Mouse (Mus musculus) adrenal gland, adult 2 months (tissue): Measurements from ENCODE around the gene Olfr521. TPM values are rescaled to one million over a fixed set of nuclear protein-coding genes. Genes with fewer than 3 reads are reported as not detected.
"Not testable (repeated sequence)": the region's sequence is repeated elsewhere in the genome, so short reads cannot be mapped to it uniquely, and the experiment has no call there.

Experiments
- DNase-seq: peaks from one replicate; pipeline ENCODE4 v3.0.0; 2021
- long read RNA-seq: library from polyadenylated mRNA; stranded (forward); transcript quantifications from one replicate; pipeline ENCODE4 v2.0.0, GENCODE M21; 2021
- polyA plus RNA-seq: library from polyadenylated mRNA; depleted of rRNA; stranded (reverse); fragments of >200 nt; gene quantifications from 2 replicates; pipeline ENCODE4 v1.2.3, GENCODE M21; 2012; rRNA removed
- total RNA-seq, 2 experiments: library from RNA; stranded (reverse); gene quantifications; 2 replicates each; pipeline ENCODE4 v1.2.3; 2021

Olfr521 gene
- total RNA-seq (not detected), polyA plus RNA-seq (not detected in 2 replicates)
- long read RNA-seq: 0 reads

DNA sequence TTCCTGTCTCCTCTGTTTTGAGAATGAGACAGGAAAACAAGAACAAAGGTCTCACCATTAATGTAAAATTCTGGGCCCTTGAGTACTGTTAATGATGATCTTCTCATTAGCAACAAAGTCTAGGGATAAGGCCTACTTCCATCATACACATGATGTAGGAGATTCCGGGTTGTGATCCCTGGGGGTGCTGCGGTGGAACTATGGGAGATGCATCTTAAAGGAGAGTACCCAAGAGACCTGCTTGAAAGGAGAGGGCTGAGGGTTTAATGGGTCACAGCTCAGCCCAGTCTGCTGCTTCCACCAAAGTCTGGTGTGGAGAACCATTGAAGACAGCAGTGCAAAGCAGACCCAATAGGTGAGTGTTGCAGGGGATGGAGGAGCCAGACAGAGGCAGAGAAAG is at the start of gene Olfr521:
TSS of gene Olfr521 (plus strand) at position 301 of the 400 bp plus-strand sequence.
- DNase-seq: no peak

DNA sequence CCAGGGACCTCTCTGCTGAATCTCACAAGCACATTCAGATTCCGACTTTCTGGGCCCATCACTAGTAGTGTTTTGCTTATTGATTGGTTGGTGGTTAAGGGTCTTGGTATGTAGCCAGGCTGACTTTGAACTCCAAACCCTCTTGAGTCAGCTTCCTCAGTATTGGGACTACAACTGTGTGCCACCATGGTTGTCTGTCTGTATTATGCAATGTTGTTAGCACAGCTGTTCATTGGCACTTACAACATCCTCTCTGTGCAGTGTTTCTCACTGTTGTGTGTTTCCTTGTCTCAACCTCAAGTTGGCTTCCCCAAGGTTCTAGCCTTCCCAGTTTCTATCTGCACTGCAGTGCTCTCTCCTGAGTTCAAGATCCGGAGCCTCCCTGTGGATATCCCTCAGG is 46.8 kb upstream of the Olfr521 start:
- DNase-seq: no peak

DNA sequence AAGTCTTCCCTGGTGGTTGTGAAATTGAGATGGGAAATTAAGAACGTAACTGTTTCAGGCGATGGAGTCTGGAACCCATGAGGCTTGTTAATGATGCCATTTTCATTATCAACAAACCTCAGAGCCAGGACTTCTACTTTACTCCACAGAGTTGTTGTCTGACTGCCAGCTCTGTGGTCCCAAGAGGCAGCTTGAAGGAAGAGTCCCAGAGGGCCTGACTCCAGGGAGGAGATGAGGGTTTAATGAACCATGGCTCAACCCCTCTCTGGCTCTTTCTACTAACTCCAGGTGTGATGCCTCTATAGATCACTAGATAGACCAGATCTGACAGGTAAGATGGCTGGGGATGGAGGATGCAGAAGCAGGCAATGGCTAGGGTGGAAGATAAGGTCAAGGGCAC is 33.3 kb upstream of the Olfr521 start, which contains the start of gene Olfr520:
TSS of gene Olfr520 (plus strand) at position 301 of the 400 bp plus-strand sequence.
- no peak for DNase-seq

DNA sequence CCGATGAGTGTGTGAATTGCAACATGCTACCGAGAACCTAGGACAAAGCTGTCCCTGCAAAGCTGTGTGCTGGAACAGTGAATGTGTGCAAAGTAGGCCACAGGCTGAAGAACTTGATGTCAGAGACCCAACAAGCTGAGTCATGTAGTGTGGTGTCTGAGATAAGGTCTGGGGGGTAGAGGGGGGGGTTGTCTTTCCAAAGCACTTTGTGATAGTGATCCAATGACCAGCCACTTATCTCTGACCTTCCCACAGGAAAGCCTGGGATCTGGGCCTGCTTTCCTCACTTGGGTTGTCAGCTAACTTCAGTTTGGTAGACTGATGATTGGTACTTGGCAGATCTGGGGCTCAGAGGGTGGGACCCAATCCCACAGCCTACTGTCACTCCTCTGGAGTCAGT is 28.7 kb upstream of the Olfr521 start:
- no peak for DNase-seq

DNA sequence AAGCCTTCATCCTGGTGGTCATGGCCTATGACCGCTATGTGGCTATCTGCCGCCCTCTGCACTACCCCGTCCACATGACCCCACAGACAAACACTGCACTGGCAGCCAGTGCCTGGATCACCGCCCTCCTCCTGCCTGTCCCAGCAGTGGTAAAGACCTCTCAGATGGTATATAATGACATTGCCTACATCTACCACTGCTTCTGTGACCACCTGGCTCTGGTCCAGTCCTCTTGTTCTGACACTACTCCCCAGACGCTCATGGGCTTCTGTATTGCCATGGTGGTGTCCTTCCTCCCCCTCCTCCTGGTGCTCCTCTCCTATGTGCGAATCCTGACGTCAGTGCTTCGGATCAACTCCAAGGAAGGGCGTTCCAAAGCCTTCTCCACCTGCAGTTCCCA is 27.8 kb upstream of the Olfr521 start:
- DNase-seq: not testable (repeated sequence)

DNA sequence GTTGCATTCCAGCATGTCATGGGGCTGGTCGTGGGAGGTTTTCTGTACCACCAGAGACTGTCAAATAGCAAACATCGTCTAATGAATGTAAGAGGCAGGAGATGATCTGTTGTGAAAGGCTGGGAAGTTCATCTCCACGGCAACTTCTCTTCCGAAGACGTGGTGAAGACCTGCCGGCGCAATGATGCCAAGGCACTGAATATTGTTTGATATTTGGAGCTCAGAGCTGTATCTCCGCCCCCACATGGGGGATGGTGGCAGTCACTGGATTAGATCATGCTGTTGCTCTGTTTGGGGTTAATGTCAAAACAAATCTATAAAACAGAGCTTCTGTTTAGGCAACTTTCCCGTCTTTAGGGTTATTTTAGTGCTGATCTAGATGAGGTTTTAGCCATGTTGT is 24.0 kb upstream of the Olfr521 start:
- DNase-seq: no peak

DNA sequence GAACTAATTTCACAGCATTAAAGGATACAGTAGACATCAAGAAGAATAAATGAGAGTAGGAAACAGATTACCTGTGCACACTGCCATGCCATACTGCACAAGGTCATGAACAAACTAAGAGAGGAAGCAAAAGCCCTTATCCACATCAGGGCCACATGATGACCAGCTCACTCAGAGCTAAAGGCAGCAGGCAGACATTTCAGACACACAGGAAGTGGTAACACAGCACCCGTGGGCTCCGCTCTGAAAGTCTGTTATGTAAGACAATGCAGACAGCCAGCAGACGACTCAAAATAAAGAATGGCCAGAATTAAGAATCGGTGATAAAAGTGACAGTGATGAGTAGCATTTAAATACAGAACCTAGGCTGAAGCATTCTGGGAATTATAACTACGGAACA is 18.1 kb downstream of the Olfr521 start:
- DNase-seq: no peak

DNA sequence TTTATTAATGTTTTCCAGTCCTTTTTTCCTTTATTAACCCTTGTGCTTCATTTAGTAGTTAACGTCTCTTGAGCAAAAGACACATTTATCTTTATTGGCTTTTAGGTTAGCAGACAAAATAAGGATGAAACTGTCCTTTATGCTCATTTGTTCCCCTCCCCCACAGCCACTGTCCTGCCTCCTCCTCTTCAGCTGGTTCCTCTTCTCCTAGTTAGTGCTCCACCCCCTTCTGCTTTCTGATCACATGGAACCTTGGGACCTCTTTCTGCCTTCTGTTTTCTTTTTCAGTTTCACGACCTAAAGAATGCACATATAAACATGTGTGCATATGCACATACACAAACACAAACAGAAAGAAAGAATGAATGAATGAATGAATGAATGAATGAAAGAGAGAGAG is 18.6 kb downstream of the Olfr521 start:
- DNase-seq: no peak

DNA sequence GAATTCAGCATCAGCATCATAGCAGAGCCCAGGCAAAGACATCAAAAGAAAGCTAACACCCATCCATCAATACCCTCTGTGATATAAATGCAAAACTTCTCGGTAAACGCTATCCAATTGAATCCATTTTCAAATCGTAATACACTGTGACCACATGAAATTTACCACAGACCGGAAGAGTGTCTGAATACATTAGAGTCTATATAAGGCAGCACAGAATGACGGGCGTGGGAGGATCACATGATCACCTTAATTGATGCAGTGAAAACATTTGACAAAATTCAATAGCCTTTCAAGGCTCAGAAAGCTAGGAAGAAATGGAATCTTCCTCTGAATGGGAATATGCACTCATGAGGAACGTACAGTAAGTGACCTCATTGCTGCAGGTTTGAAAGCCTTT is 20.1 kb downstream of the Olfr521 start:
- DNase-seq: no peak

DNA sequence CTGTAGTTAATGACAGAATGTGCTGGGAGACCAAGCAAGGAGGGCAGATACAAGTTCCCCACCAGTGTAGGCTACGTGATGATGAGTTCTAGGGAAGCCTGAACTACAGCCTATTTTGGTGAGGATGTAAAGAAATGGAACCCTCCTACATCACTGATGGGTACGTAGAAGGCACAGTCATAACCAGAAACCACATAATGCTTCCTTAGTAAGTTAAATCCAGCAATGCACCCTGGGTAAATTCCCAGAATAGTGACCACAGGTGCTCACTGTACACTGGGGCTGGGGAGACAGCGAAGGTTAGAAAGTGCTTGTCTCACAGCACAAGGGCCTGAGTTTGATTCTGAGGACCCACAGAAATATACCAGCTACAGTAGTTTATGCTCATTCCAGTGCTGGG is 22.2 kb downstream of the Olfr521 start:
- no peak for DNase-seq

DNA sequence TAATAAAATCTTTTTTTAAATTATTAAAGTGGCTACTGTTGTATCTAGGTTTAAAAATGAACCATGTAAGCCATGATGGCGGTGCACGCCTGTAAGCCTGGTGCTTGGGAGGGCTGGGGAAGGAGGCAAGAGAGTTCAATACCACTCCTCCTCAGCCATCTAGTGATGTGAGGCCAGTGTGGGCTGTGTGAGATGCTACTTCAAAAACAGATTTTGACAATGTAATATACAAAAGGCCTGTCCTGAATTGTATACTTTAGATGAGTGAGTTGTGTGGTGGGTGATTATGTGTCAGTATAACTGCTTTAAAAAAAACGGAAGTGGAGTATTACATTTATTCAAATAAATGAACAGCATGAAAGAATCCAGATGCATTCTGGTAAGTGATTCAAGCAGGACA is 23.5 kb downstream of the Olfr521 start:
- DNase-seq: no peak

DNA sequence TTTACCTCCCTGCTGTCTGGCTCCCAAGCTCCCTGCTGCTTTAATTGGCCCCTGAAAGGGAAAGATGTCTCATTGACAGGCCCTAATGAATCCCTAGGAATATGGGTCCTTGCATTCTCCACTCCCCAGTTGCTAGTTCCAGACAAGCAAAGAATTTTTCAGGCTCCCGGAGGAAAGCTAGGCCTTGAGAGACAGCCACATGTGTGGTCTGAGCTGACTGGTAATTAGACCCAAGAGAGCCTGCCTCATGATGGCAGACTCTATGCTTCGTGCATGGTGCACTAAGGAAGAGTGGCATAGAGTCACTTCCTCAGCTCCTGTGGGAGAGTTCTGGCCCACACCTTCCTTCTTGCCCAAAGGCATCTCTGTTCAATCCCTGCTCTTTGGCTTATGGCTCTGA is 24.6 kb downstream of the Olfr521 start:
- no peak for DNase-seq

DNA sequence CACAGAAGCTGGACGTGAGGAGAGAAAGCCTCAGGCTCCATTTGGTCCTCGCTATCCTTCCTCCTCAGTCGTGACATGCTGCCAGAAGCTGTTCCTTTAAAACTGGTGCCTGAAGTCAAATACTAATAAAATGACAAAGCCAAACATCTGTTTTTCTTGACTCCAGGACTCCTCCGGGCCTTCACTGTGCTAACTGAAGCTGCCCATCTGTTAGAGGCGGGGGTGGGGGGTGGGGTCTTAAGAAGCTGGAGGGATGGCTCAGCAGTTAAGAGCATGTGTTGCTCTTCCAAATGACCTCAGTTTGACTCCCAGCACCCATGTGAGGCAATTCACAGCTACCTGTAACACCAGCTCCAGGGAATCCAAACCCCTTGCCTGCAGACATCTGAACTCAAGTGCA is 25.3 kb downstream of the Olfr521 start:
- DNase-seq: no peak

DNA sequence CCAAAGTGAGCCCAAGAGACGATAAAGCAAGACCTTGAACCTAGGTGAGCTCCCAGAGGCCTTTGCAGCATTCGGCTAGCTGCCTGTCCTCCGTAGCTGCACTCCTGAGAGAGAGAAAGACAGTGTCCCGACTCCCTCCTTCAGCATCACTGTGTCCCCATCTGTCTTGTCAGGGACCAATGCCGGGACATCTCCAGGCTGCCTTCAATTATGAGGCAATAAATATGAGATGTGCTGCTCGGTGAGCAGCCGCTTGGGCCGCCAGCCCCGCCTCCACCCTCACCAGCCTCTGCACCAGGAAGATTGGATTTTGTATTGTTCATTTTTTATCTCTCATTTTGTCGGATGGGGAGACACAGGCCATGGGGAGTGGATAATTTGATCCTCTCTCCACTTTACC is 27.5 kb downstream of the Olfr521 start:
- no peak for DNase-seq

DNA sequence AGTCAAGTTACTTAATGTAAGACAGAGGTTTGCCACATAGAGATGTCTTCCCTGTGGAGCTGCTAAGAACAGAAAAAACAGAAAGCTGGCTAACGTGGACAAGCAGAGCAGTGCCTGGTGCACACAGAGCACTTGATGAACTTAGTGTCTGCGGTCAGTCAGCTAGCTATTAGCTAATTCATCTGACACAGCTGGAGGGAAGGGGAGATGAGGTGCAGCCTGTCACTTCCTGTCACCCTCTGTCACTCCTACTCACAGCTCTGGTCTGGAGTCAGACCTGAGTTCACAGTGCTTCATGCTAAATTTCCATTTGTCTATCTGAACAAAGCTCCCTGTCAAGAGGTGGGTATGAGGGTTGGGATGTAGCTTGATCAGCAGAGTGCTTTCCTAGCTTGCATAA is 30.8 kb downstream of the Olfr521 start:
- no peak for DNase-seq

DNA sequence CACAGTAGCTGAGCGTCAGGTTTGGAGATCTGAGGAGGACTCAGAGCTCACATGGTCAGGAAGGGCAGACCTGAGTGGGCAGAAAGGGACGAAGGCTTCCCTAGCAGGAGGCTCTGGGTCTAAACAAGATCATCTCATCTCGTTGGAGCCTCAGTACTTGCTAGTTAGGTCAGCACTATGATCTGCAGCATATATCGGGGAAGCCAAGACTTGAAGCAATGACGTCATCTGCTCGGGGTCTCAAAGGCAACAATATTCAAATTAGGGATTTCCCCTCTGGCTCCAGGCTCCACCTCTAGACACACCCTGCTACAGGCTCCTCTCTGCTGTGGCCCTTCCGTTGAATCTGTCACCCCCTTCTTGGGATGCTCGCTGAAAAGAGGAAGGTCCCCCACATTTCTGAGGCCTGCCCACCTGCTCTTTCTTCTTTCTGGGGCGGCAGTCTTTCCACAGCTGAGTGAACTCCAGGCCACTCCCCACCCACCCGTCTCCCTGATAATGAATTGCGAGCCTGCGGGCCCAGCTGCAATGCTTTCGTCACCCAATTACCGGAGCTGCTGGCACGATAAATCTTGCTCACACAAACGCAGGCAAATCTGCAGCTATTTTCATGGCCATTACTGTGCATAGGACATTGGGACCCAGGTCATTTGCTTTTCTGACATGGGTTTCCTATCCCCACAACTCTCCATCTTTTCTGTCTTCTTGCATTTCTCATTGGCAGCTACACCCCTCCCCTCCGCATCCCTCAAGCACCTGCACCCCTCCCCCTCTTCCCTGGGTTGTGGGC is 32.1 kb downstream of the Olfr521 start:
- no peak for DNase-seq

DNA sequence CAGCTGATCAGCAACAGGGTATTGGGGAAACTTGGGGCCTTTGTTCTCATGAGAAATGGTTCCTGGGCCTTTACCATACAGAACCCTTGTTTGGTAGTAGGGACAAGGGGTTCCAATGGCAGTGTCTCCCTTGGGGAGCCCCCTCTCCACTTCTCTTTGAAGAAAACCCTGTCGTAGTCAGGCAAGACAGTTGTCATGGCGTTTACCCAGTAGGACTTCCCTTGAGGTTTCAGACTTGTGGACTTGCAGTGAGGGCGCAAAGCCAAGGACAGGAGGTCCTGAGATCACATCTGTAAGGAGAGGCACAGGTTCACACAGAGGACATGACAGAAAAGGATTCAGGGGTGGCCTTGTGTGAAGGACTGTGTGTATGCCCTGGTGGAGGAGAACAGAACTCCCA is 33.2 kb downstream of the Olfr521 start:
- no peak for DNase-seq

DNA sequence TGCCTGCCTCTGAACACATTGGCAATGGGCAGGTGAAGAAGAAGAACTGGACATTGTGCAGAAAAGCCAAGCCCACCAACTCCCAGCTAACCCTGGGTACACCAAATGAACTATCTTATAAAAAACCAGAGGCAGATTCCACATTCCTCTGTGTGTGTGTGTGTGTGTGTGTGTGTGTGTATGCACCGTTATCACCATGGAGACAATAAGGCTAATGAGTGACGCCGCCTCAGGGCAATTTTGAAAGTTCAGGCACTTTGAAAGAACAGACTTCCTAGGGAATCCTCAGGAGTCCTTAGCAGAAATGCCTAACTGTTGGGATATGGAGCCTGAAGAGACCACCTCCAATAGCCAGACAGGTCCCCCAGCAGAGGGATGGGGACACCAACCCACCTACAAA is 34.0 kb downstream of the Olfr521 start:
- DNase-seq: no peak

DNA sequence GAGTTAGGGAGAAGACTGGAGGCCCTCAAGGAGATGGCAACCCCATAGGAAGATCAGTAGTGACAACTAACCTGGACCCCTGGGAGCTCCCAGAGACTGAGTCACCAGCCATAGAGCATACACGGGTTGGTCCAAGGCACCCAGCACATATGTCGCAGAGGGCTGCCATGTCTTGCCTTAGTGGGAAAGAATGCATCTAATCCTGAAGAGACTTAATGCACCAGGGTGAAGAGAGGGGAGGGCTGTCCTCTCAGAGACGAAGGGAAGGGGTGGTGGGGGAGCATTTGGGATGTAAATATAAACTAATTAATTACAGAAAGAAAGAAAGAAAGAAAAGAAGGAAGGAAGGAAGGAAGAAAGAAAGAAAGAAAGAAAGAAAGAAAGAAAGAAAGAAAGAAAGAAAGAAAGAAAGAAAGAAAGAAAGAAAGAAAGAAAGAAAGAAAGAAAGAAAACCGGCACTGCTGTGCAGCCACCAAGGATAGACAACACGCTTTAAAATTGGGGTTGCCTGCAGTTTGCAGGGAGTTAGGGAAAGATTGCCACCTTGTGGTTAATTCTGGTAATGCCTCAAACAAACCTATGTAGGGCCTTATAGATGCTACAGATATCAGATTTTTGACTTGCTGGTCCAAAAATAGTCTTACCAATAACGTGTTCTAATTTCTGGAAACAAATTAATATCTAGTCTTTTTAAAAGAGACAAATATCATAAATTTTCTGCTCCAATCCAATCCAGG is 34.8 kb downstream of the Olfr521 start:
- peak; percentile 45 for DNase-seq

DNA sequence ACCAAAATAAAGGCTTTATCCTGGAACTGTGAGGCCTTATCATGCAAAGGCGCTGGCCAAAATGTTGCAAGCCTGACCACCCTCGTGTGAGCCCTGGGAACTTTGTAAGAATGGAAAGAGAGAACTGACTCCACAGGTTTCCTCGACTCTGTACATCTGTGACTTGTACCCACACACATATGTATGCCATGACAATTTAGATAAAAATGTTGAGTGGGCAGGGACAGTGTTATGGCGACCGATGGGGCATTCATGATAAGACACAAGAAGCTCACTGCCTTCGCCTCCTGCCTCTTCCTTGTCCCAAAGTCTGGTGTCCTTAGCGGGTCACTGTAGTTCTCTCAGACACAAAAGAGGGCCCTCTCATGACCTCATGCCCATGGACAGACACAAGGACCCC is 35.8 kb downstream of the Olfr521 start:
- DNase-seq: no peak

DNA sequence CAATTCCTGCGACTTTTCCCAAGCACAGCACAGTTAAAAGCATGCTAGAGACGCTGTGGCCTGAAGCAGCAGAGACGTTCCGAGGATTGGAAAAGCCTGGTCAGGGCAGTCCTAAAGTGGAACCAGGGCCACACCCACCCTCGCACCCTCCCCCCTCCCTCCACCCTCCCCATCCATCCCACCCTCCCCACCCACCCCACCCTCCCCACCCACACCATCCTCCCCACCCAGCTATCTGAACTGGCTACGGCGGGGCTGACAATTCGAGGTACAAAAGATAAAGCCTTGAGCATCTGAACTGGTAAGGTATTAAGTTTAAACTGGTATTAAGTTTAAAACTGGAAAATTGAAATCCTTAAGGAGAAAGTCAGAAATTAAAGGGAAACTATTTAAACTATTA is 40.2 kb downstream of the Olfr521 start:
- no peak for DNase-seq

DNA sequence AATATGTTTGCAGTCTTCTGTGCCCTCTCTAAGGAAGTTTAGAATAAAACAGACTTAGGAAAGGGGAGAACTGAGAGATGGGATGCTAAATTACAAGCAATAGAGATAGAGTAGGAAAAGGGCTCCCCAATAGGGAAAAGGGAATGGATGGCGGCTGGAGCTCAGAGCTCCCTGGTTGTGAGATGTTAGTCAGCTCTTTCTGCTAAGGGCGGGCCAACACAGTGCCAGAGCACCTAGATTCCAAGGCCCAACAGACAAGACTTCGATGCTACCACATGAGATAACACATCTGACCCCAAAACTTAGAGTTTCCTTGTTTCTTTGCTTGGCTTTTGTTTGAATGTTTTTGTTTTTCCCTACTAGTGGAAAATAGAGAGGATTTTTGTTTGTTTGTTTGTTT is 40.7 kb downstream of the Olfr521 start:
- DNase-seq: not testable (repeated sequence)

DNA sequence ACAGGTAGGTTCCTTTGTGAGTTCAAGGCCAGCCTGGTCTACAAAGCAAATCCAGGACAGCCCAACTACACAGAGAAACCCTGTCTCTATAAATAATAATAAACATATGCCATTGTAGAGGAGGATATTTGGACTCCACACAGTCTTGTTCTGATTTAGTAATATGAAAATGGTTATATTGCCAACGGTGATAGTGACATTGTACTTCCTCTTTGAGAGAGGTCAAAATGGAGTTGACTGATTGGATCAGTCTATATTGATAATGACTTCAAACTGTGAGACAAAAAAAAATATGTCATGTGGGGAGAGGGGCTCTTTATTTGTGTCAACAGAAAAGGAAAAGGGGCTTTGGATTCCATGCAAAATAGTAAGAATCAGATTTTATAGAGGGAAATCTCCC is 42.0 kb downstream of the Olfr521 start:
- no peak for DNase-seq

DNA sequence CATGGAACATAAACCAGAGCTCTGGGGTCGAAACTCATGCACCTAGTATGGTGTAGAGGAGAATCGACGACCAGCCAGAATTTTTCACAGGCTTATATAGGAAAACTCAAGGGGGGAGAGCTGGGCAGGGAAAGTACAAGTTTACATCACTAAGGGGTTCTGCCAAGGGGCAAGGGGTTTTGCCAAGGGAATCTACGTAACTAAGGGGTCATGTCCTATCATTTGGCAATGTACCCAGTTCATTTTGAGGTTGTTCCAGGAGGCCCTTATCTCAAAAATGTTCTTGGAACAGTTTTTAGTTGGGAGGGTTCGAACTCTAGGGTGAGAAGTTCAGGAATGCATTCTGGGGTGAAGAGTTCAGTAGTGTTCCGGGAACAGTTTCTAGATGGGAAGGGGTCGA is 43.7 kb downstream of the Olfr521 start:
- not testable (repeated sequence) for DNase-seq
